Mouse (Mus musculus): ENCODE results near the gene Cdh24. TPM values are rescaled to one million over a fixed set of nuclear protein-coding genes. Genes with fewer than 3 reads are reported as not detected.
"Not testable (repeated sequence)": the region's sequence is repeated elsewhere in the genome, so short reads cannot be mapped to it uniquely, and the experiment has no call there.

Gene Cdh24
- total RNA-seq, 2 experiments from 2014 or later = 7.0 to 9.6 TPM

DNA sequence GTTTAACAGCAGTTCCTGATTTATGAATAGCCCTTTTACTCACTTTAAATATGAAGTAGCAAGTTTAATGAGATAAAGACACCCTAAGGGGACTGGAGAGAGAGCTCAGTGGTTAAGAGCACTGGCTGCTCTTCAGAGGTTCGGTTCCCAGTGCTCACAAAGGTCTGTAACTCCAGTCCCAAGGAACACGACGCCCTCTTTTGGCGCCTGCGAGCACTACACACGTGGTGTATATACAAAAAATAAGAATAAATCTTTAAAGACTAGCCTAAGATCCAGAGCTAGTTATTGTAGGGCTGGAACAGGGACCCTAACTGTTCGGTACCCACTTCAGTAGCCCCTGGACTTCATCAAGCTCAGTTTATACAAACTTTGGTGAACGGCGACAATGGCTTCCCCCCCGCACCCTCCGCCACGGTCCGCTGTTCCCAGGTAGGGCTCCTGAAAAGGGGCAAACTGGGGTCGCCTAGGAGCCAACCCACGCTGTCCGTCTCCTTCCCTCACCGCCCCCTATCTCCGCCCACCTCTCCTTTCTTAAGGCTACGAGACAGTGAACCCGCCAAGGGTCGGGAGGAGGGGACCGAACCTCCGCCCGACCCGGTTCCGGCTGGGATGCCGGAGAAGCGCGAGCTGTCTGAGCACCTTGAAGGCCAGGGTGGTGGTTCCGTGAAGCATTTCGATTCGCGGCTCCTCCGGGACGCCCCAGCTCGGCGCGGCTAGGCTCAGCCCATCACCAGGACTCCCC, 23.8 kb downstream of the Cdh24 start:
- intact Hi-C loops (cut with DNase I) = no loop called here
- DNase-seq (ENCODE audit: low spot score in 2 of 2) = no peak

DNA sequence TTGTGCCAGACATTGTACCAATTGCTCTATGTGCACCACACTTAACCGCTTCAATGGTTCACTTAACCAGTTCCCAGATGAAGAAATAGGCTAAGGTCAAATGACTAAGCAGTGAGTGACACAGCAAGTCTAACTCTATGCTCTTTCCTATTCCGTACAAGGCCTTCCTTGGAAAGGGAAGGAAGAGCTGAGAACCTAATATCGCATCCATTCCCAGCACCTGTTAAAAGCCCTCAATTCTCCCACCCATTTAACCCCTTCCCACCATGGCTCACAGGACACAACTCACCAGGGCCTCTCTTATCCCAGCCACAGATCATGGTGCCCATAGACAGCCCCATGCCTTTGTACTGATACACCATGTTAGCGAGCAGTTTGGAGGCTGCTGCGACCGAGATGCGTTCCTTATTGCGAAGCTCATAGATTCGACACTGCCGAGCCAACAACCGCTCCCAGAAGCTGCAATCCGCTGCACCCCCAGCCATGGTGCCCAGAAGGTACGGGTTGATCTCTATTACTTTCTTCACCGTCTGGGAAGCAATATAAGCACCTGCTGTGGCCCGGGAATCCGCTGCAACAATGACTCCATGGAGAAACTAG, 24.8 kb downstream of the Cdh24 start:
- intact Hi-C loops (cut with DNase I) = no loop called here
- no peak for DNase-seq (ENCODE audit: low spot score in 2 of 2)

- intact Hi-C loops (cut with DNase I); DNase-seq (ENCODE audit: low spot score in 2 of 2): not testable (repeated sequence)
Observed at GRCm38 (mm10) chr14:54614130-54614529, 27.0 kb downstream of the Cdh24 start.

DNA sequence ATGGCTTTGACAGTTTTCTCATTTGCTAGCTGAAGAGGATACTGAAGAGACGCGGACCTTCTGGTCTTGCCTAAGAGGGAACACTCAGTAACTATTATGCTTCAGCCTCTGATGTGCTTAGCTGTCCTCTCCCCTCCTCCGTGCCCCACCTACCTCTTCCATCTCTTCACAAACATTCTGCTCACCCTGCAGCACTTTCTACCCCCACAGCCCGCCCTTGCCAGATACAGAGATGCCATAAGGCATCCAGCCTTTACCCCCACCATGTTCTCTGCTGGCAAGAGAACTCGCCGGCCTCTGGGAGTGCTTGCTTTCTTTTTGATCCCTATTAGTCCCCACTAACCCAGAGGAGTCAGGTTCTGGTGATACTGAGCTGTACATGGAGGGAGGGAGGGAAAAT, 30.5 kb downstream of the Cdh24 start:
- DNase-seq (ENCODE audit: low spot score in 2 of 2) = peak; percentile 33 to 65
- intact Hi-C loops (cut with DNase I) = no loop called here

- intact Hi-C loops (cut with DNase I) = loop anchor here (5.0 kb wide), 1 partner anchor 32 kb away; the partner anchor contains the start of genes Cdh24 and Gm17606
- no peak for DNase-seq (ENCODE audit: low spot score in 2 of 2)
Observed at GRCm38 (mm10) chr14:54609962-54610361, 31.2 kb downstream of the Cdh24 start.

DNA sequence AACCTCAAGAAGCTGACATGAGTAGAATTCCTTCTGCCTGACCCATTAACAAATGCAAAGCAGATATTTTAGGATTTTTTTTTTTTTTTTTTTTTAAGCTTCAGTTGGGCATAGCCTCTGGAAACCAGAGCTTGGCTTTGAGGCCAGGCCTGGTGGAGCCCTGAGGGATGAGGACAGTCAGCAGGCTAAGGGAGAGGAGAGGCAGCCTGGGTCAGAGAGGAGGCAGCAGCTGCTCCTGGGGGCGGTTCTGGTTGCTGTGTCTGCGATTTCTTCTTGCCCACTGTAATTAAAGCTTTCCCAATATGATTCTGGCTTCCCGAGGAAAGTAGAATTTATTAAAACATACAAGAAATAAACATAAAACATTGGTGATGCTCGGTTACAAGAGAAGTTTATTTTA, 31.9 kb downstream of the Cdh24 start:
- DNase-seq (ENCODE audit: low spot score in 2 of 2) = no peak
- intact Hi-C loops (cut with DNase I) = loop anchor here (5.0 kb wide), 1 partner anchor 33 kb away; the partner anchor contains the start of genes Cdh24 and Gm17606

DNA sequence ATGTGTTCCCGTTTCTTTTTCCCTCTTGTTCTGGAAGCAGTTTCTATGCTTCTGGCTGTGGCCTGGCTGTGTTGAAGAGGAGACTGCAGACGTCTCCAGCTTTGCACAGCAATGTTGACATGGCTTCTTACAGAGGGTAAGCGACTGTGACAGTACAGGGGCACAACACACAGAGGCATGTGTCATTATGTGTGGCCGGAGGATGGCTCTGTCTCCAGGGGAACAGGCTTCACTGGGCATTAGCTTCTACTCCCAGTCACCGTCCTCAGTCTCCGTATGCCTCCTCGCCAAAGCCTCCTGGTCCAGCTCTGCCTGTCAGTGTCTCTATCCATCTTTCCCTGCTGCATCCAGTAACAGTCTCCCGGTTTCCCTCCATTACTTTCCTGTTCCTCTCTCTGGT, 33.9 kb downstream of the Cdh24 start:
- intact Hi-C loops (cut with DNase I) = loop anchor here (5.0 kb wide), 1 partner anchor 35 kb away; the partner anchor contains the start of genes Cdh24 and Gm17606
- DNase-seq (ENCODE audit: low spot score in 2 of 2) = no peak

GRCm38 (mm10) chr14:54605752-54606321, 35.3 kb downstream of the Cdh24 start, which contains the start of gene 4931414P19Rik:
Gene 4931414P19Rik (minus strand): TSS chr14:54605993.
- peak; percentile 67 to 68 for DNase-seq (ENCODE audit: low spot score in 2 of 2)
- intact Hi-C loops (cut with DNase I) = loop anchor here (5.0 kb wide), 1 partner anchor 36 kb away; the partner anchor contains the start of genes Cdh24 and Gm17606

GRCm38 (mm10) chr14:54603686-54604085, 37.5 kb downstream of the Cdh24 start:
- intact Hi-C loops (cut with DNase I) = no loop called here
- DNase-seq (ENCODE audit: low spot score in 2 of 2) = no peak

GRCm38 (mm10) chr14:54603038-54603654, 38.0 kb downstream of the Cdh24 start:
- DNase-seq (ENCODE audit: low spot score in 2 of 2) = peak; percentile 94 to 95
- intact Hi-C loops (cut with DNase I) = no loop called here

- no peak for DNase-seq (ENCODE audit: low spot score in 2 of 2)
- intact Hi-C loops (cut with DNase I) = no loop called here
Observed at GRCm38 (mm10) chr14:54602613-54603012, 38.6 kb downstream of the Cdh24 start.

GRCm38 (mm10) chr14:54601601-54602000, 39.6 kb downstream of the Cdh24 start:
- intact Hi-C loops (cut with DNase I) = no loop called here
- DNase-seq (ENCODE audit: low spot score in 2 of 2) = no peak

GRCm38 (mm10) chr14:54597084-54597483, 44.1 kb downstream of the Cdh24 start:
- DNase-seq (ENCODE audit: low spot score in 2 of 2) = no peak
- intact Hi-C loops (cut with DNase I) = no loop called here

- DNase-seq (ENCODE audit: low spot score in 2 of 2) = peak; percentile 56 to 73
- intact Hi-C loops (cut with DNase I) = no loop called here
Observed at GRCm38 (mm10) chr14:54594631-54595414, 46.3 kb downstream of the Cdh24 start.

GRCm38 (mm10) chr14:54594055-54594454, 47.1 kb downstream of the Cdh24 start:
- intact Hi-C loops (cut with DNase I) = no loop called here

DNA sequence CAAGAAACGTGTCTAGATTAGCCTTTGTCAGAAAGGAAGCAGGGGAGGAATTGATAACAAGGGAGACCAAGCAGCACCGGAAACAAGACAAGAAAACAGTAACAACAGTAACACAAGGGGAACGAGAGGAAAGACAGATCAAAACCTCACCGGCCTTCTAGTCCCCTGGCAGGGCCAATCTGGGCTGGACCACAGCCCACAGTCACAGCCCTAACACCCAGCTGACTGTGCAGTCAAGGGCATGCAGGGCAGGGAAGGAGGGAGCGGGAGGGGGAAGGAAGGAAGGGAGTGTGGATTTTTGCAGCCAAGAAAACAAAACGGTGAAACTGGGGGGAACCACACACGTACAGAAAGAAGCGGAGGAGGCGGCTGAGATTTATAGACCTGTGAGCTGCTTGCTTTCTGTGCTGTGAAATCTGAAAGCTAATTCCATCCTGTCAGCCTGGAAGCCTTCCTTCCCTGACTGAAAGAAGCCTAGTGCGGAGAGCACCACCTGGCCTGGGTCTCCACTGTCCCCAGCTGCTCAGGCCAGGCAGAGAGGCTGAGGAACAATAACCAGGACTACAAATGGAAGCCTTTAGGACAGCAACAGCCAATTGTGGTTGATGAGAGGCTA, 48.7 kb downstream of the Cdh24 start:
- DNase-seq (ENCODE audit: low spot score in 2 of 2) = peak; percentile 57 to 64
- intact Hi-C loops (cut with DNase I) = no loop called here

More at GRCm38 (mm10) chr14:54594055-54594454, 47.1 kb downstream of the Cdh24 start:
- DNase-seq (ENCODE audit: low spot score in 2 of 2) = no peak

- intact Hi-C loops (cut with DNase I) = no loop called here
Observed at GRCm38 (mm10) chr14:54591056-54591455, 50.1 kb downstream of the Cdh24 start.

GRCm38 (mm10) chr14:54583681-54584338, 57.4 kb downstream of the Cdh24 start:
- peak; percentile 51 to 54 for DNase-seq (ENCODE audit: low spot score in 2 of 2)
- intact Hi-C loops (cut with DNase I) = no loop called here

More at GRCm38 (mm10) chr14:54591056-54591455, 50.1 kb downstream of the Cdh24 start:
- DNase-seq (ENCODE audit: low spot score in 2 of 2) = no peak
